Comparison of ENCODE assay signal across 13 mouse cellular contexts in genomic region chr11:102356190-102356589, GRCm38 (mm10). TPM values are rescaled to one million over a fixed set of nuclear protein-coding genes. Genes with fewer than 3 reads are reported as not detected.
"Had no signal": no experiment of that assay in that cellular context is flagged by ENCODE, and none has a peak within 500 bp of the region (broad histone marks: within the 10 kb centered on the region; RNA-seq: fewer than 3 reads in every experiment).

No protein-coding gene starts in this region.

- H3K36me3 ChIP-seq: limb, embryonic 12.5 days; midbrain, embryonic 12.5 days; neural tube, embryonic 13.5 days had no signal

- H3K9me3 ChIP-seq: limb, embryonic 12.5 days; midbrain, embryonic 12.5 days; neural tube, embryonic 13.5 days had no signal

- DNase-seq: kidney, adult 8-10 months; kidney, postnatal 36 days; retina, postnatal 1 day; right cerebral cortex, postnatal 4 days; spleen, adult 18-20 months; thymus, adult 18-20 months; thymus, postnatal 14 days had no signal

- H3K9ac ChIP-seq: limb, embryonic 12.5 days; midbrain, embryonic 12.5 days; neural tube, embryonic 13.5 days had no signal

- ATAC-seq: midbrain, embryonic 16.5 days had no signal

- H3K4me2 ChIP-seq: limb, embryonic 12.5 days; midbrain, embryonic 12.5 days; neural tube, embryonic 13.5 days had no signal

- H3K27ac ChIP-seq: kidney, postnatal 0 days; limb, embryonic 12.5 days; midbrain, embryonic 12.5 days; neural tube, embryonic 13.5 days had no signal

- H3K4me1 ChIP-seq: midbrain, embryonic 12.5 days; neural tube, embryonic 13.5 days had no signal

- H3K4me3 ChIP-seq: limb, embryonic 12.5 days; midbrain, embryonic 12.5 days; neural tube, embryonic 13.5 days had no signal

RNA-seq across cellular contexts. Expression of gene Rundc3a, which starts 37.0 kb away (rescaled TPM):
- total RNA-seq: megakaryocyte-erythroid progenitor cell, adult 5-6 weeks had no signal
